Mouse (Mus musculus) gastrocnemius, postnatal 25 days (tissue): ENCODE results near the gene Scand1. TPM values are rescaled to one million over a fixed set of nuclear protein-coding genes. Genes with fewer than 3 reads are reported as not detected.

Experiments used
- DNase-seq: peaks from one replicate; pipeline ENCODE4 v3.0.0; 2022
- microRNA-seq, 2 experiments: library from miRNA; unstranded; fragments of <30 nt; microRNA quantifications; one replicate each; pipeline ENCODE4 v1.2.0; 2021; ENCODE audit warnings: borderline replicate concordance in 2 of 2
- total RNA-seq, 2 experiments: library from RNA; stranded (reverse); gene quantifications; 1 replicate in 1 of 2; 2 replicates in 1 of 2; pipeline ENCODE4 v1.2.3; 2021

The Scand1 gene
- total RNA-seq, 2 experiments from 2014 or later = 58.5 to 59.5 TPM

DNA sequence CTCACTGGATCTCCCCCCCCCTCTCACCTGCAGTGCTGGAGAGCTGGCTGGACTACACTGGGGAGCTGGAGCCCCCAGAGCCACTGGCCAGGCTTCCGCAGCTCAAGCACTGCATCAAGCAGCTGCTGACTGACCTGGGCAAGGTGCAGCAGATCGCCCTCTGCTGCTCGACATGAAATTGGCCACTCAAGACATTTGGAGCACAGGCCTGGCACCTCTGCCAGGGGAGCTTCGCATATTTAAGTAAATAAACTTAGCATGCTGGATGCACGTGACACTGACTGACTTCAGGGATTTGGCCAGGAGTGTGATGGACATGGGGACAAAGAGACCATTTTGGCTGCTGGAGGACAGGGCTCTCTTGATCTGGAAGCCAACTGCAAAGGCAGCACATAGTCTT, 5.2 kb downstream of the Scand1 start:
- no peak for DNase-seq

DNA sequence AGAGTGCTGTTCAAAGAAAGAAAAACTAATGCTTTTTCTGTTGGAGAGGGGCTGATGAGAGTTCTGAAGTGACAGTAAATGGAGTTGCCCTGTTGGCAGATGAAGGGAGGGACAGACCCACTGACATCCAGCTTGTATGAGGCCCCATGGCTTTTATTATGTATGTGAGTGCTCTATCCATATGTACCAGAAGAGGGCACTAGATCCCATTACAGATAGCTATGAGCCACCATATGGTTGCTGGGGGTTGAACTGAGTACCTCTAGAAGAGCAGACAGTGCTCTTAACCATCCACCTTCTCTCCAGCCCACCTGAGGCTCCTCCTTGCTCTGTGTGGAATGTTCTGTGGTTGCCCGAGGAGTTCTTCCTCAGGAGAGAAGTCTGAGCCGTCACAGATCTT, 6.7 kb downstream of the Scand1 start:
- DNase-seq = no peak

DNA sequence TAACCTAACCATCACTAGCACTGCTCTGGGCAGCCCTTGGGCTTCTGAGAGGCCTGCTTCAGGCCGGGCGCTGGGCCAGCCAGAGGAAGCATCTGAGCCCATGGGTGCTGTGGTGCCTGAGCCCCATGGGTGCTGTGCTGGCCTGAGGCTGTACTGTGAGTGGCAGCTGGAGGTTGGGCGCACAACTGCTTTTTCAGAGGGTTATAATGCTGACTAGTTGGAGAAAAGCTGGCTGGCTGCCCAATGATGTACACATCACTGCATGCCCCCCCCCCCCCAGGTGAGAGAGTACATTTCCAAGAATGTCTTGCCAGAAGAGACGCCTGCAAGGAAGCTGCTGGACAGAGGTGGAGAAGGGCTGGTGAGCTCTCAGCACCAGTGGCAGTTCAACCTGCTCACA, 8.2 kb downstream of the Scand1 start:
- DNase-seq = no peak

DNA sequence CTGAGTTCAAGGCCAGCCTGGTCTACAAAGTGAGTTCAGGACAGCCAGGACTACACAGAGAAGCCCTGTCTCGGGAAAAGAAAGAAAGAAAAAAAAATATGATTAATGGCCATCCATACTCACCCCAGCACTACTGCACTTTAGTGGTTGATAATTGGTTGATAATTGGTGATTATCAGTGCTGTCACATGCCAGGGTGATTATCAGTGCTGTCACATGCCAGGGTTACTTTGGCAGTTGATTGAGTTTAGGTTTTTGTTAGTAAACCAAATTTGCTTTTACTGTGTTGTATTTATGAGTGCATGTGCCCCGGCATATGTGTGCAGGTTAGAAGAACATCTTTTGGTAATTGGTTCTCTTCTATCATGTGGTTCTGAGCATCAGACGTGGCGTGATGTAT, 10.4 kb downstream of the Scand1 start:
- DNase-seq = no peak

DNA sequence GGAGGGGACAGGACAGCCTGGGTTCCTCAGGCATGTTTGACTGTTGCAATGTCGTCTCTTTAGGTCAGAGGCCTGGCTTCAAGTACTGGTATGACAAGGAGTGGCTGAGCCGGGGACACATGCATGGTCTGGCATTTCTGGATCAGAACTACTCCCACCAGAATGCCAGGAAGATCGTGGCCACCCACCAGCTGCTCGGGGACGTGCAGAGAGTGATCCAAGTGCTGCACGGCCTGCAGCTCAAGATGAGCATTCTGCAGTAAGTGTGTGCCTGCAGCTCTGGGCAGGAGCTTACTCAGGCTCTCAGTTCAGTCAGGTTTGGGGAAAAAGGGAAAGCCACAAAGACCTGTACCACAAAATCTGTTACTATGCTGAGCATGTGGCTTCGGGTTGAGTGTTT, 14.0 kb downstream of the Scand1 start:
- DNase-seq = no peak

DNA sequence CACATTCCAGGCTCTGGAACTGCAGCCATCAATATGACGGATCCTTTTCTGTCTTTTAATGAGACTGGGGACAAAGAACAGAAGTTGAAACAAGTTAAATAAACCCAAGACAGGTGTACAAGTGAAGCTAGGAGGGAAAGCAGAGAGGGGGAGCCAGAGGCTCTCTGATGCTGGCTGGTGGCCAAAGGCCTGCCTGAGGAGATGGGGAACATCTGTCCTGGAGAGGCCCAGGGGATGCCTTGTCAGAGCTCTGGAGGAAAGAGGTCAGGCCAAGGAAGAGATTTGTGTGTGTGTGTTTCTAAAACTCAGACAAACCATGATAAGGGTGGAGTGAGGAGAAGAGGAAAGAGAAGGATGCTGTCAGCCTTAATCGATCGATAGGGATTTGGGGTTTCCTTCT, 14.9 kb downstream of the Scand1 start:
- no peak for DNase-seq

DNA sequence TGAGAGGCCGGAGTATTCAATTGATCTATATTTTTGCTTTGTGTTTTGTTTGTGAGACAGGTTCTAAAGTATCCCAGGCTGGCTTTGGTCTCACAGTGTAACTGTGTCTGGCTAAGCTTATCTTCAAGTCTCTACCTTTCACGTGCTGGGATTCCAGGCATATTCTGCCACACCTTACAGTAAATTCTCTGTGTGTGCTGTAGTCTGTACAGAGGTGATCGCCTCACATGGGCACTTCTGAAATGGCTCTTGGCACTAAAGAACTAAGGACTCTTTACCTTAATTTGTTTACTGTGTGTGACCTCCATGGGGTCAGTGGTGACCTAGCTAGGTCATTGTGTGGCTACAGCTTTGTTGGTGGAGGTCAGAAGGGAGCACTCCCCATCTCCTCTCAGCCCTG, 16.3 kb downstream of the Scand1 start:
- no peak for DNase-seq

DNA sequence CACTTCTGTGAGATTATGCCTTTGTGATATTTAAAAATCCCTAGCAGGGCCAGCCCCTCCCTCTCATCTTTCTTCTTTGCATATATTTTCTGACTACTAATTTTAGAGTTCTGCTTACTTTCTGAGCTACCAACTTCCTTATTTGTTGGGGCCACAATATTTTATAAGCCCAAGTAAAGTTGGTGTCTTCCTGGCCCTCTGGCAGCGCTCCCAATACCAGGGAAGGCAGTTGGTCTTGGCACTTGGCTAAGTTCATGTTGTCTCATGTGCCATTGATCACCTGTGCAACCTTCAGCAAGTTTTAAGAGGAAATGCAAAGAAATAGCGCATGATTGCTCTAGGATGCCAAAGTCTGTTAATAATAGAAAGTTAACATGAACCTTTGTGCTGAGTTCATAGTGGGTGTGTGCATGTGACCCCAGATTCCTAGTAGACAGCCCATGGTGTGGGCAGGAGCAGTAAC, 16.9 kb downstream of the Scand1 start:
- DNase-seq = no peak

DNA sequence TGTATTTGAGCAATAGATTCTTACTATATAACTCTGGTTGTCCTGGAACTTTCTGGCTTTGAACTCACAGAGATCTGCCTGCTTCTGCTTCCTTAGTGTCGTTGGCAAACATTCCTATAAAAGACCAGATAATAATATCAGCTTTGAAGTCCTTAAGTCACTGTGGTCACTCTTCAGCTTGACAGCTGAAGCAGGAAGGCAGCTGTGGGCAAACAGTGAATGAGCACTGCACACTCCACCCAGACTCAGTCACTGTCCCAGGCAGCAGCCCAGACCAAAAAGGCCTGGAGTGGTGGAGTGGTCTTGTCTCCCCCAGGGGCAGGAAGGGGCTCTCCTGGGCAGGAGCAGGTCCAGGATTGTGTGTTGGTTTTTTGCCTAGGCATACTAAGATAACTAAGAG, 20.5 kb downstream of the Scand1 start:
- DNase-seq = no peak

DNA sequence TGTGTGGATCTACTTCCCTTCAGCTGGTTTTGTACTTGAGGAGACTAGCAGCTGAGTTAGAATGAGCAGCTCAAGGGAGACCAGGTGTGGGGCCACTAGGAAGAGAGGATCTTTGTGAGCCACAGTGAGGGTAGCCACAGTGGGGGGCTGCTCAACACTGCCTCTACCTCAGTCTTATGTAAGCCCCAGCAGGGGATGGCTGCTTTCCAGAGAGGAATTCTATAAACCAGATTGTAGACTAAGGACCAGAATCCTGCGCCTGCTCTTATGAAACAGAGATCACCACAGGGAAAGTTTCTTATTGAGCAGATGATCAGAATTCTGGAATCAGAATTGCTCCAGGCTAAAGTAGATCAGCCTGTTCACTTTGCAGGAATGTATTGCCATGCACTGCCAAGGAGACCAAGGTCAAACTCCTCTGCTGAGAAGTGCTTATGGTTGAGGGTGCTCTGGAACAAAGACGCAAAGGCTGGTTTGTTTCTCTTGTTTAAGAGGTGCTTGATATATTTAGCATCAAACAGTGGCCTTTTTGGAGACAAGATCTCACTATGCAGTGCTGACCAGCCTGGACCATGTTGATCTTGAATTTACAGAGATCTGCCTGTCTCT, 22.8 kb downstream of the Scand1 start:
- DNase-seq = no peak

DNA sequence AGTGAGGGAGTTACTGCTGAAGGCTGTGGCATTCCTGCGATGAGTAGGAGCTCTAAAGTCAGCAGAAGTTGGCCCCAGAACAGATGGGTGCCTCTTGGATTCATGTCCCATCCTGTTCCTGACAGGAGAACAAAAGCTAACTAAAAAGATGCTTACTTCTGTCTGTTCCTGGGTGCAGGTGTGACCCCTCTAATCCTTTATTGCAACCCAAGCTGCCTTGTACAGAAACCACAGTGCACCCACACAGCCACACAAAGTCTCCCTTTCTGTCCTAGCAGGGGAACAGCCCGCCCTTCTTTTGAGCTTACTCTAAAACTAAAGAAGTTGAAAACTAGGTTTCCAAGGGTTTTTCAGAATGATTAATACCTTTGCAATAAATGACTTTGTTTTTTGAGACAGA, 24.3 kb downstream of the Scand1 start:
- no peak for DNase-seq

DNA sequence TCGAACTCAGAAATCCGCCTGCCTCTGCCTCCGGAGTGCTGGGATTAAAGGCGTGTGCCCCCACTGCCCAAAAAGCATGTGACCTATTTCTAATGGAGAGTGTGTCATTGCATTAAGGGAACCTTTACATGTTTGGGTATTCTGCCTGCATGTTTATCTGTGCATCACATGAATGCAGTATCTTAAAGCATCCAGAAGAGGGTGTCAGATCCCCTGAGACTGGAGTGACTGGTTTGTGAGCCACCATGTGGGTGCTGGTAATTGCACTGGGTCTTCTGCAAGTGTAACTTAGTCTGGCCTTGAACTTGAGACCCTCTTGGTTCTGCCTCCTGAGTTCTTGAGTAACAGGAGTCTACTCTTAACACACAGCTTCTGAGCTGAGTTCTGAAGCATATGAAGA, 25.8 kb downstream of the Scand1 start:
- DNase-seq = no peak

DNA sequence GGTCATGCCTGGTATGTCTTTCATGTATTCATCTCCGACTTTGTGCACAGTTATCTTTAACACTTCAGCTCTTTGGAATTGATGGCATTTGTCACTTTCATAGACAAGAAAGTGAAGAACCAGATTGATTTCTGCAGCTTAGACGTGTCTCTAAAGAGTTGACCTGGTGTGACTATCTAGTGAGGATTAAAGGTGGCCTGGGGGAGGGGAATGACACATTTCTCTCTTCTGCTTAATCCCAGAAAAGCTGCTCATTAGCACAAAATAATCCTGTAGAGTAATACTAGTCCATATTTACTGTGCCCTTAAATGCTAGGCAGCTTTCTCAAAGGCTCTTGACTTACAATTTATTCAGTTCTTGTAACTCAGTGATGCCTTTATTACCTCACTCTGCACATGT, 27.3 kb downstream of the Scand1 start:
- no peak for DNase-seq

DNA sequence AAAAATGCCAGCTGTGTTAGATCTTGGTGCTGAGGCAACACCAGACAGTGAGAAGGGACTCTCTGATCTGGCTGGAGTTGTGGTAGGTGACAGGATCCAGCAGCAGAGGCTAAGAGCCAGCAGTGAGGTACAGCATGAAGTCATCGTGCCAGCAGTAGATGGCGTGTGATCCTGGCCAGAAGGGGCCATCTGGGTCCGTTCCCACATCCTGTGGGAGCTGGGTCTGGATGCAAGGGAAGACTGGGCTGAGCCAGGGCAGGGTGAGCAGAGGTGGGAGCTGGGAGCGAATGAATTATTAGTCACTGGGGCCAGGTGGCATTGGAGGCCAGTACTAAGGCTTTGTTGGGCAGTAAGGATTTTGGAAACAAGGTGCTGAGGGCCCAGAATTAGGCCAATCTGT, 31.3 kb downstream of the Scand1 start:
- DNase-seq = no peak

DNA sequence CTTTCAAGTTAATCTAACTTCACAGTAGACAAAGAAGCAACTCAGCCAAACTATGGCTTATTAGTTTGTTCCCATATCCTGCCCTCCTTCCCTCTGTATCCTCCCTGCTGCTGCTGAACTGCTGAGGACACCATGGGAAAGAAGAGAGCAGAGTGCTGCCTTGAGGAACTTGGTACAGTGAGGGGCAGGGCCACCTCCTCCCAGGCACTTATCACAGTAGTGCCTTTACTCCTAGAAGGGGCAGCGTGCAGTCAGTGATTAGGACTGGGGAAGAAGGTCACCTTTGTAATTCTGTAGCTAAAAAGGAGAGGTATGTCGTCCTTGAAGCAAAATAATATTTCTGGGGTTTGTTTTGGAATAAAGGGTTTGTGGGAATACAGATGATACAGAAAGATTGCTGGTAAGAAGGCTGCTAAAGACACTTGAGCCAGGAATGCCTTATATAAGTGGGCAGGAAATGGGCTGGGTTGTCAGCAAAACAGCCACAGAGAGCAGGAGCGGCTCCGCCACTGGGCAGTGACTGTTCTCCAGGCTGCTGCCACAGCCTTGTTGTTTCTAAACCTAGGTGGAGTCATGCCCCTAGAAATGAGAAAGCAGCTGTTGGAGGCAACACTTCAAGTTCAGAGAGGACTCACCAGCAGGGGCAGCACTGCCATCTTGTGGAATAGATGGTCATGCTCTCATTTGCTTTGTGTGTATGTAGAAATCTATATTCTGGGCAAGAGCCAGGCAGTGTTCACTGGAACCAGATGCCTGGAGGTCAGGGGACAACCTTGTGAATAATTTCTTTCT, 34.1 kb downstream of the Scand1 start:
- DNase-seq = peak; percentile 78

DNA sequence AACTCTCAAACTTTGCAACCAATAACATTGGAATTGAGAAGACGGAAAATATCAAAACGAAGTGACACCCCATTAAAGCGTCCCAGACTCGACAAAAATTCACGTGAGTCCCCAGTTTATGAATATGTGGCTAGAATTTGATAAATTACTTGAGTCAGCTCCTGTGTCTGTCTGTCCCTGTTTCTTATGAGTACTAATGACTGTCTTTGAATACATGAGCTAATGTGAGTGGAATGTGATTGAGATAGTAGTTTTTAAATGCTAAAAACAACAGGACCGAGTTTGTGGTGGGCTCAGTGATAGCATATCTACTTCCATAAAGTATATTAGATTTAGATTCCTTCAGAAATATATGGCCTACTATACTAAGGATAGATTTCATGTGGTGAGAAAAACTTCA, 40.0 kb downstream of the Scand1 start:
- DNase-seq = no peak

DNA sequence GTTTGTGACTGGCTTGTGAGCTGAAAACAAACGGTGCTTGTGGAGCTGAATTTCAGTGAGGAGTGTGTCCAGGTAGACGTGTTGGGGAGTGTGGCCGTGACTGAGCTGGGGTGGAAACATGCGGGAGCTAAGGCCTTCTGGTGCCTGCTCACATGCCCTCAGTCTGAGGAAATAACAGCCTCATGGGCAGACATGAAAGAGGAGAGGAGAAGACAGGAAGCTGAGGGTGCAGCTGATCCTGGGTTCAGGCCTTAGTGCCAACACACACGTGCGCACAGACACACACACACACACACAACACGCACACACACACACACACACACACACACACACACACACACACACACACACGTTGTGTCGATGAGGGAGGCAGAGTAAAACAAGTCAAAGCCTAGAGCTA, 44.9 kb downstream of the Scand1 start:
- DNase-seq = no peak

DNA sequence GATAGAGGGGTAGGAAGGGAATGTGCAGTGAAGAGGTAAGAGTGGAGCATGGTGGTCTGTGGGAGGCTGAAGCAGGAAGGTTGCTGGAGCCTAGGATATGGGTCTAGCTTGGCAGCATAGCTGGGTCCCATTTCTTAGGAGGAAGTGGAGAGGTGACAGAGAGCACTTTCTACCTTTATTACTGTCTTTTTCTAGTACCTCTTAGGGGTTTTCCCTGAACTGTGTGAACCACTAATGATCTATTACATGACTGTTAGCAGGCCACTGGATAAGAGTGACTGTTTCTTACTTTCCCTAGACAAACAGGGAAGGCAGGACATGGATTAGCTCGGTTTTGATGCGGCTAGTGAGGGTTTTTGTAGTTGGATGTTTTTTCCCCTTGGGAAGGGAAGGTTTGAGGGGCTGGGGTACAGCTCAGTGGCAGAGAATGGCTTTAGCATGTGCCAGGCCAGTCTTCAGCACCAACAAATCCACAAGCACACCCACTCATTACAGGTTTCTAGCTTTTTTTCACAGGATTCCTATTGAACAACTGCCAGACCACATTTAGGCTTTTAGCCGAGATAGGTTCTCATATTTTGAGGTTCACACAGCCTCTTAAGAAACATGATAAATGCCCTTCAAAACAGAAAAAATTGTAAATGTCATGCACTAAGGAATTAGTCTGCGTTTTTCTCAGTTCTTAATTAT, 49.2 kb downstream of the Scand1 start:
- DNase-seq = no peak

Small RNAs within 50 kb of the gene (microRNA-seq; reads per million reads assigned to microRNA genes)
- gene Gm22759 = 0 reads per million in 2 experiments

Other genes with a start within 250 kb of the Scand1 start
- gene Spag4, start 247.5 kb downstream of the Scand1 start, total RNA-seq = under 1 TPM; 0.13 to 0.31 TPM
- gene Cpne1, start 200.7 kb downstream of the Scand1 start, total RNA-seq = 10 to 100 TPM in 1 of 2 experiments, 1 to 10 TPM in 1; 8.2 to 10.9 TPM
- 1 to 10 TPM; 6.3 TPM for gene Rbm12, start 200.7 kb downstream of the Scand1 start, total RNA-seq
- gene Gm28036, start 185.6 kb downstream of the Scand1 start, total RNA-seq = 1 to 10 TPM; 4.9 to 5.6 TPM
- 100 to 1,000 TPM; 206 to 210 TPM for gene Romo1, start 168.7 kb downstream of the Scand1 start, total RNA-seq
- gene Nfs1, start 168.5 kb downstream of the Scand1 start, total RNA-seq = 10 to 100 TPM; 74.2 to 80.6 TPM
- gene Rbm39, start 132.5 kb downstream of the Scand1 start, total RNA-seq = 10 to 100 TPM; 95.5 to 96.8 TPM
- 10 to 100 TPM; 20.1 to 20.8 TPM for gene Phf20, start 116.2 kb downstream of the Scand1 start, total RNA-seq
- gene Cnbd2, start 405 bp downstream of the Scand1 start, total RNA-seq = under 1 TPM; 0.84 to 0.91 TPM
- gene Epb41l1, start 108.2 kb upstream of the Scand1 start, total RNA-seq = 1 to 10 TPM; 3.0 to 7.9 TPM
- 10 to 100 TPM; 18.0 to 19.5 TPM for gene Aar2, start 234.9 kb upstream of the Scand1 start, total RNA-seq